Mouse (Mus musculus) lung, adult 2 months (tissue): ENCODE data around the gene Gps1. TPM values are rescaled to one million over a fixed set of nuclear protein-coding genes. Genes with fewer than 3 reads are reported as not detected.

Experiments used
- DNase-seq: peaks from one replicate; pipeline ENCODE4 v3.0.0; 2022
- H3K4me1 ChIP-seq: fragments of 200-500 bp; 2 replicates; pipeline ENCODE4 v1.6.1; 2011; ENCODE audit warnings: low read length; ENCODE audit not compliant: control insufficient read depth, insufficient read depth
- H3K4me3 ChIP-seq: fragments of 200-500 bp; replicated peaks from 2 replicates; pipeline ENCODE3; 2011; ENCODE audit warnings: low read depth, mild to moderate bottlenecking, control low read depth, low read length; ENCODE audit errors: extremely low read depth
- CTCF ChIP-seq: fragments of 200-500 bp; IDR thresholded peaks from 2 replicates; pipeline ENCODE4 v1.5.1; 2011; ENCODE audit warnings: mild to moderate bottlenecking, low read length, control low read depth; ENCODE audit not compliant: insufficient read depth
- POLR2A ChIP-seq: fragments of 200-500 bp; IDR thresholded peaks from 2 replicates; pipeline ENCODE4 v1.6.1; 2011; ENCODE audit warnings: low read depth, mild to moderate bottlenecking, control low read depth, low read length, borderline replicate concordance; ENCODE audit errors: extremely low read depth
- WGBS: fragments of 180-500 bp; shearing (Covaris S2); methylation state at CpG from one replicate; pipeline ENCODE4 v1.1.7; 2018; 5-methylcytosine and 5-hydroxymethylcytosine counted together
- polyA plus RNA-seq: library from polyadenylated mRNA; depleted of rRNA; stranded (reverse); fragments of >200 nt; gene quantifications from 2 replicates; pipeline ENCODE4 v1.2.3, GENCODE M21; 2012

Gene Gps1
- polyA plus RNA-seq, 1 experiment, result 141 TPM

GRCm38 (mm10) chr11:120804769-120805168 lies 20.7 kb downstream of the Gps1 start:
- DNase-seq, result no peak
- WGBS, result 60% methylated on average over 4 of the region's 4 CpGs
- no peak for TF ChIP-seq CTCF
- TF ChIP-seq POLR2A, result no peak
- Histone ChIP-seq H3K4me1 (peaks cover 9% of the 10 kb centered on the region), H3K4me3 (no peak overlapping the region)

DNA sequence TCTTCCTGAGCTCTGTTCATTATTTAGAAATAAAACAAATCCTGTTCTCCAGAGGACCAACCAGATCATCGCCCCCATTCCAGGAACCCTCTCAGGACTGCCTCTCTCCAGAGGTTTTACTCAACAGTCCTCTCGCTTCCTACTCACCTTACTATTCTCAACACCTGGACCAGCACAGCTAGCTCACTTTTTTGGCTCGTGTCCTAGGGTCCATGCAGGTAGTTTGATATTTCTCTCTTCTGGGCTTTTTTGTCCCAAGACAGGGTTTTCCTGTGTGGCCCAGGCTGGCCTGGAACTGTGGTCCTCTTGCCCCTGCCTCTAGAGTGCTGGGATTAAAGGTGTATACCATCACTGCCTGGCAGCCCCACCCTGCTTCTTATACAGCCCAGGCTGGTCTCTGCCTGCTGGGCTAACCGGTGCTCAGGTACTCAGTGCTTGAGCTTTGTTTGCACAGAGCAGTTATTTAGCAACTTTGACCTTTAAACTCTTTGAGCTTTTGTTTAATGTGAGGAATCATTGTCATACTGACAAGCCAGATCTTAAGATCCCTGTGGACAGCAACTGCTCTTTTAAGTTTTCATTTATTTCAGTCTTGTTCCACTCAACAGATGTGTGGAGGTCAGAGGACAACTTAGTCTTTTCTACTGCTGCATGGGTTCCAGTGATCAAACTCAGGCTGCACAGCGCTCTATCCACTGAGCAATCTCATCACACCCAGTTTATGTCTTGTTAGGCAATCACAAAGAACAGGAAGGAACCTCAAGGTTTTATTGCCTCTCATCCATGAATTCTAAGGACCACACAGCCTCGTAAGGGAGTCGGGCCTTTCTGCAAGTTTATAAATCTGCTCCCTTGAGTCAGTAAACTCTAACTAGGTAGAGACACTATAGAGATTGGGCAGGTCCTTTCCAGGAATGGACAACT lies 21.6 kb downstream of the Gps1 start:
- no peak for TF ChIP-seq POLR2A
- TF ChIP-seq CTCF, result no peak
- H3K4me1 ChIP-seq, result peaks cover 4% of the 10 kb centered on the region
- H3K4me3 ChIP-seq, result no peak overlapping the region
- 70% methylated on average over 7 of the region's 7 CpGs for WGBS
- DNase-seq, result no peak

DNA sequence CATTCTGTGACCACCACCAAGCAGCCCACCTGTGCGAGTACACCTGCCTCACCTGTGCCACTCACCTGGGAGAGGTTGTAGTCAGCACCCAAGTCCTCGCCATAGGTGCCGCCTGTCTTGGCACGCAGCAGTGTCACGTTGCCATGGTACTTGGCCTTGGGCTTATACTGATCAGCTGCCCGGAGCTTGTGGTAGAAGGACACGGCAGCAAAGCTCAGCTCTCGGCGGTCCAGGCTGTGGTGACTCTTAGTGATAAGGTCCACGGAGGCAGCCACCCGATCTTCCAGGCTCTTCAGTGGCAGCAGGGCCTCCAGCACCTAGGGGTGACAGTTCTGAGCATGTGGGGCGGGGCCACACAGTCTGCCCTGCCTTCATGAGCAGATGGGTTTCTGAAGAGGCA lies 23.9 kb downstream of the Gps1 start:
- no peak for DNase-seq
- TF ChIP-seq POLR2A (no peak), CTCF (no peak)
- no peak overlapping the region for H3K4me3 ChIP-seq
- H3K4me1 ChIP-seq, result no peaks in the 10 kb centered on the region
- WGBS, result 88% methylated on average over 12 of the region's 12 CpGs

DNA sequence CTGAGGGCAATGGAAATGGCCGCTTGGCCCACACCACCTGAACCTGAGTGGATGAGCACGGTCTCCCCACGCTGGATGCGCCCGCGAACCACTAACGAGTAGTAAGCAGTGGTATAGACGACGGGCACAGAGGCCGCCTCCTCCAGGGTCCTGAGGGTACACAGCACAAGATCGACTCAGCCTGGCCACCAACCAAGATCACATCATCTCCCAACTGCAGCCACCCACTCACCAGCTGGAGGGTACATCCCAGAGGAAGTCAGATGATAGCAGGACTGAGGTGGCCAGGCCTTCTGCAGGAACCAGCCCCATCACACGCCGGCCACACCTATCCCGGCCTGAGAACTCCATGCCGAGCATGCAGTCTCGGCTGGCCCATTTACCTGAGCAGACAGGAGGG lies 28.0 kb downstream of the Gps1 start:
- H3K4me3 ChIP-seq, result no peak overlapping the region
- DNase-seq, result no peak
- H3K4me1 ChIP-seq, result no peaks in the 10 kb centered on the region
- WGBS, result 93% methylated on average over 16 of the region's 16 CpGs
- no peak for TF ChIP-seq POLR2A
- TF ChIP-seq CTCF, result no peak

DNA sequence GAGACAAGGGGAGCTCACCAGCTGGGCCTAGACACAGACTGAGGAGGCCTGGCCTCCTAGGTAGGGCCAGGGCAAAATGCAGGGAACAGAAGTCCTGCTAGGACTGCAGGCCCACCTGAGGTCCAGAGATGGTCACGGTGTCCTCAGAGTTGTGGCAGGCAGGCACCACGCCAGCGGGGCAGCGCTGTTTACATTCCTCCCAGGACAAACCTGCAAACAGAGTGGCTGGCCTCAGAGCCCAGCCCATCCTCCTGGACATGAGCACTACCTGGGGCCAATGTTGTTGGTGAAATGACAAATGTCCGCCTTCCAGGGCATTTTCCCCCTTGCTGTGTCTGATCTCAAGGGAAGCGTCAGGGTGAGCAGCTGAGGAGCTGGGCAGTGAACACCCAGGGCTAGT lies 33.3 kb downstream of the Gps1 start:
- Histone ChIP-seq H3K4me1 (no peaks in the 10 kb centered on the region), H3K4me3 (no peak overlapping the region)
- DNase-seq, result no peak
- no peak for TF ChIP-seq CTCF
- TF ChIP-seq POLR2A, result no peak
- WGBS, result 79% methylated on average over 6 of the region's 6 CpGs

- TF ChIP-seq POLR2A (no peak), CTCF (no peak)
- no peak for DNase-seq
- no peak overlapping the region for H3K4me3 ChIP-seq
- H3K4me1 ChIP-seq, result no peaks in the 10 kb centered on the region
- 96% methylated on average over 13 of the region's 13 CpGs for WGBS
Measured at GRCm38 (mm10) chr11:120818251-120818650, 34.2 kb downstream of the Gps1 start.

GRCm38 (mm10) chr11:120819556-120819955 lies 35.5 kb downstream of the Gps1 start:
- 86% methylated on average over 6 of the region's 6 CpGs for WGBS
- no peak overlapping the region for H3K4me3 ChIP-seq

DNA sequence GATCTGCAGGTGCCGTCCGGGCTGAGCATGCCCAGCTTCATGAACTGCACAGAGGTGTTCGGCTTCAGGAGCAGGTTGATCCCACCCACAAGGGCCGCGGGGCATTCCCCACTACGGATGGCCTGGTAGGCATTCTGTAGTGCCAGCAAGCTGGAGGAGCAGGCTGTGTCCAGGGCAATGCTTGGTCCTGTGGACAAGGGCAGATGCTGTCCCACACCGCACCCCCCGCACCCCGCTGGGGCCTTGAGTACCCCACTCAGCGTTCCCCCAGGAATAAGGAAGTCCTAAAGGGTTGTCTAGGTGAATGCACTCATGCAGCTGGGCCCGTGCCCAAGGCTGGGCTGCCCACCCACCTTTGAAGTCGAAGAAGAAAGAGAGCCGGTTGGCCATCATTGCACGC lies 36.5 kb downstream of the Gps1 start:
- Histone ChIP-seq H3K4me1 (peaks cover 3% of the 10 kb centered on the region; the same call in 1 of the 2 replicates), H3K4me3 (no peak overlapping the region)
- 81% methylated on average over 14 of the region's 14 CpGs for WGBS
- no peak for TF ChIP-seq CTCF
- TF ChIP-seq POLR2A, result no peak
- DNase-seq, result no peak

More at GRCm38 (mm10) chr11:120819556-120819955, 35.5 kb downstream of the Gps1 start:
- DNase-seq, result no peak
- no peak for TF ChIP-seq POLR2A
- TF ChIP-seq CTCF, result no peak
- H3K4me1 ChIP-seq, result no peaks in the 10 kb centered on the region

DNA sequence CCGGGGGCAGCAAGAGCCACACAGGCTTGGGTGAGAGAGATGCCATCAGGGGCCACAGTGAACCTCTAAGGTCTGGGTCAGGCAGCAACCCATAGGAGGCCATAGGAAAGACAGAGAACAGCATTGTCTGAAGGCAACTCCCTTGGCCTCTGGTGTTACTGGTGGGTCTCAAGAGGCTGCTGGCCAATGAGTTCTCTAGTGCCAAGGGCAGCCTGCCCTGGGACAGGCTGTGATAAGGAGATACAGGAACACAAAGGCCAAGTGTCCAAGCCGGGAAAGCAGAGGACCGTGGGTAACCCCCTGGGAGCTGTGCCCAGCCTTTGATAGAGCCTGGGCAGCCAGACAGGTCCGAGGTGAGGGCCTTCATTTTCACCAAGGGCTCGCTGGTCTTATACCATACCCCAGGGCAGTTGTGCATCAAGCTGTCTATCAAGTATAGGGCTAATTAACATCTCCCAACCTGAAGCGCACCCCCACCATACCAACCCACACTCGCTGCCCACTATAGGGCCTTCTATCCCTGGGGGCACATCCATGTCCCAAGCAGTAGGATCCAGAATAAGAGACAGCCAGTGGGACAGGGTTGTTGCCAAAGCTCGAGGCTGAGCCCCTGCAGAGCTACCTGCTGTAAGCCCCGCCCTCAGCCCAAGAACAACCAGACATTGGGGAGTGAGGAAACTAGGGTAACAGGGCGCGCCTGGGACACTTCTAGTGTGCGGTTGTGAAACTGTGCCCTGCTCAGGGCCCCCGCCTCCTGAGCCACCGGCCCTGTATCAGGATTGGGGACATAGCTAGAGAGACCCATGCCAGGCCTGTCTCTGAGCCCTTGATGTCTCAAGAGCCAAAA lies 37.2 kb downstream of the Gps1 start:
- peak overlapping the region; percentile 25 for H3K4me3 ChIP-seq
- TF ChIP-seq POLR2A (no peak), CTCF (no peak)
- 63% methylated on average over 14 of the region's 14 CpGs for WGBS
- peaks cover 3% of the 10 kb centered on the region; the same call in 1 of the 2 replicates for H3K4me1 ChIP-seq
- no peak for DNase-seq

DNA sequence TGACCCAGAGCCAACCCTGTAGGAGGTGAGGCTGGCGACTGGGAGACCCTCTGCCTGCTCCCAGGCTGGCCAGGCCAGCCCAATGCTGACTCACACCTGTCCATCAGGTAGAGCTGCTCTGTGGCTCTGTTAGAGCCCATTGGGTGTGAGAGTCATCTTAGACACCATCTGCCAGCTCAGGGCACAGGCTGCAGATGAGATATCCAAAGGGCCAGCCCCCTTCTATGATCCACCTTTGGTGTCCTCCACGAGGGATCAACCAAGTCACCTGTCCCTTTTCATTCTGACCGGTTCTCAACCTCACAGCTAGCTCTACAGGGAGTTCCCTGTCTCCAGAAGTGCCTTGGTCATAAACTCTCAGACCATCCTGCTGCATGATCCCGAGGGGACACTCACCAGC lies 38.2 kb downstream of the Gps1 start:
- 45% methylated on average over 4 of the region's 4 CpGs for WGBS
- Histone ChIP-seq H3K4me3 (peak overlapping the region; percentile 25), H3K4me1 (peaks cover 3% of the 10 kb centered on the region; the same call in 1 of the 2 replicates)
- DNase-seq, result no peak
- TF ChIP-seq CTCF (no peak), POLR2A (no peak)
